Mouse (Mus musculus): ENCODE measurements around the gene Shc4. TPM values are rescaled to one million over a fixed set of nuclear protein-coding genes. Genes with fewer than 3 reads are reported as not detected.

Gene Shc4
- 1.8 TPM in 2 replicates for polyA plus RNA-seq (2015; fragmentation: Nextera tagmentation; extraction: Ambion mirVana)

- peaks cover 25% of the 10 kb centered on the region for H3K4me1 ChIP-seq
- peaks cover 32% of the 10 kb centered on the region for H3K27me3 ChIP-seq
- peak within 1 kb of the TSS; percentile 47 for H3K4me3 ChIP-seq
- no peaks in the 10 kb centered on the region for H3K36me3 ChIP-seq
- no peaks in the 10 kb centered on the region for H3K9me3 ChIP-seq
- H3K9ac ChIP-seq: peak within 1 kb of the TSS; percentile 33
- H3K27ac ChIP-seq: 0 out of 2 replicates have a peak within 1 kb of the TSS, but pooled peaks have one; percentile 1
- peak; percentile 46 for ATAC-seq (ENCODE audit: insufficient number of reproducible peaks, low FRiP score, low TSS enrichment, low read depth)
- 0% methylated on average over 15 of the region's 15 CpGs for WGBS
- peak within 1 kb of the TSS; percentile 89 for H3K4me2 ChIP-seq
Measured at GRCm38 (mm10) chr2:125724086-125724430, at the start of gene Shc4. Gene Shc4 (minus strand): TSS chr2:125724148.

GRCm38 (mm10) chr2:125765029-125765428, 41.1 kb upstream of the Shc4 start:
- Histone ChIP-seq H3K4me1 (no peaks in the 10 kb centered on the region), H3K36me3 (peaks cover 77% of the 10 kb centered on the region), H3K9me3 (no peaks in the 10 kb centered on the region), H3K27ac (no peak overlapping the region), H3K4me2 (no peak overlapping the region), H3K27me3 (no peaks in the 10 kb centered on the region), H3K4me3 (no peak overlapping the region), H3K9ac (no peak overlapping the region)
- WGBS: 85% methylated on average over 3 of the region's 3 CpGs
- no peak for ATAC-seq (ENCODE audit: insufficient number of reproducible peaks, low FRiP score, low TSS enrichment, low read depth)

GRCm38 (mm10) chr2:125764531-125764930, 40.6 kb upstream of the Shc4 start:
- Histone ChIP-seq H3K4me1 (no peaks in the 10 kb centered on the region), H3K36me3 (peaks cover 76% of the 10 kb centered on the region), H3K27me3 (no peaks in the 10 kb centered on the region), H3K9me3 (no peaks in the 10 kb centered on the region), H3K27ac (no peak overlapping the region), H3K4me3 (no peak overlapping the region), H3K4me2 (no peak overlapping the region), H3K9ac (no peak overlapping the region)
- no peak for ATAC-seq (ENCODE audit: insufficient number of reproducible peaks, low FRiP score, low TSS enrichment, low read depth)
- whole genome bisulfite sequencing: 91% methylated on average over 5 of the region's 5 CpGs

- Histone ChIP-seq H3K4me3 (no peak overlapping the region), H3K27ac (no peak overlapping the region), H3K9ac (no peak overlapping the region), H3K9me3 (no peaks in the 10 kb centered on the region), H3K27me3 (no peaks in the 10 kb centered on the region), H3K4me1 (no peaks in the 10 kb centered on the region), H3K4me2 (no peak overlapping the region), H3K36me3 (peaks cover 80% of the 10 kb centered on the region)
- no peak for ATAC-seq (ENCODE audit: insufficient number of reproducible peaks, low FRiP score, low TSS enrichment, low read depth)
- 89% methylated on average over 2 of the region's 2 CpGs for WGBS
Measured at GRCm38 (mm10) chr2:125749330-125749729, 25.4 kb upstream of the Shc4 start.

- H3K4me1 ChIP-seq: no peaks in the 10 kb centered on the region
- H3K27me3 ChIP-seq: no peaks in the 10 kb centered on the region
- no peak for ATAC-seq (ENCODE audit: insufficient number of reproducible peaks, low FRiP score, low TSS enrichment, low read depth)
- H3K27ac ChIP-seq: no peak overlapping the region
- no peak overlapping the region for H3K4me3 ChIP-seq
- no peak overlapping the region for H3K9ac ChIP-seq
- H3K4me2 ChIP-seq: no peak overlapping the region
- peaks cover 52% of the 10 kb centered on the region for H3K36me3 ChIP-seq
- H3K9me3 ChIP-seq: no peaks in the 10 kb centered on the region
- 72% methylated on average over 6 of the region's 6 CpGs for WGBS
Measured at GRCm38 (mm10) chr2:125739338-125739737, 15.4 kb upstream of the Shc4 start.

GRCm38 (mm10) chr2:125738718-125739117, 14.8 kb upstream of the Shc4 start:
- Histone ChIP-seq H3K27ac (no peak overlapping the region), H3K4me3 (no peak overlapping the region), H3K4me1 (no peaks in the 10 kb centered on the region), H3K9ac (no peak overlapping the region), H3K27me3 (no peaks in the 10 kb centered on the region), H3K4me2 (no peak overlapping the region), H3K9me3 (no peaks in the 10 kb centered on the region), H3K36me3 (peaks cover 45% of the 10 kb centered on the region)
- ATAC-seq (ENCODE audit: insufficient number of reproducible peaks, low FRiP score, low TSS enrichment, low read depth): no peak
- WGBS: 63% methylated on average over 5 of the region's 5 CpGs

GRCm38 (mm10) chr2:125736025-125736343, 12.0 kb upstream of the Shc4 start:
- no peak overlapping the region for H3K9ac ChIP-seq
- no peak for ATAC-seq (ENCODE audit: insufficient number of reproducible peaks, low FRiP score, low TSS enrichment, low read depth)
- H3K27me3 ChIP-seq: no peaks in the 10 kb centered on the region
- peaks cover 23% of the 10 kb centered on the region for H3K36me3 ChIP-seq
- peaks cover 13% of the 10 kb centered on the region for H3K4me1 ChIP-seq
- H3K9me3 ChIP-seq: no peaks in the 10 kb centered on the region
- no peak overlapping the region for H3K4me3 ChIP-seq
- H3K27ac ChIP-seq: no peak overlapping the region
- H3K4me2 ChIP-seq: no peak overlapping the region

GRCm38 (mm10) chr2:125735333-125736024, 11.5 kb upstream of the Shc4 start:
- H3K9ac ChIP-seq: no peak overlapping the region
- no peak overlapping the region for H3K4me3 ChIP-seq
- peaks cover 13% of the 10 kb centered on the region for H3K4me1 ChIP-seq
- no peaks in the 10 kb centered on the region for H3K27me3 ChIP-seq
- WGBS: 62% methylated on average over 2 of the region's 2 CpGs
- no peak for ATAC-seq (ENCODE audit: insufficient number of reproducible peaks, low FRiP score, low TSS enrichment, low read depth)
- H3K9me3 ChIP-seq: no peaks in the 10 kb centered on the region
- H3K4me2 ChIP-seq: no peak overlapping the region
- peaks cover 19% of the 10 kb centered on the region for H3K36me3 ChIP-seq
- no peak overlapping the region for H3K27ac ChIP-seq

GRCm38 (mm10) chr2:125734741-125735140, 10.8 kb upstream of the Shc4 start:
- H3K27me3 ChIP-seq: no peaks in the 10 kb centered on the region
- no peak overlapping the region for H3K9ac ChIP-seq
- peaks cover 13% of the 10 kb centered on the region for H3K4me1 ChIP-seq
- no peak overlapping the region for H3K4me2 ChIP-seq
- no peak overlapping the region for H3K27ac ChIP-seq
- ATAC-seq (ENCODE audit: insufficient number of reproducible peaks, low FRiP score, low TSS enrichment, low read depth): no peak
- H3K36me3 ChIP-seq: peaks cover 14% of the 10 kb centered on the region
- no peaks in the 10 kb centered on the region for H3K9me3 ChIP-seq
- no peak overlapping the region for H3K4me3 ChIP-seq

- H3K9me3 ChIP-seq: no peaks in the 10 kb centered on the region
- peak overlapping the region; percentile 77 for H3K4me2 ChIP-seq
- no peaks in the 10 kb centered on the region for H3K36me3 ChIP-seq
- peak; percentile 93 for ATAC-seq (ENCODE audit: insufficient number of reproducible peaks, low FRiP score, low TSS enrichment, low read depth)
- whole genome bisulfite sequencing: 7% methylated on average over 35 of the region's 35 CpGs
- peak overlapping the region; percentile 84 for H3K27ac ChIP-seq
- H3K4me1 ChIP-seq: peaks cover 13% of the 10 kb centered on the region
- no peaks in the 10 kb centered on the region for H3K27me3 ChIP-seq
- H3K9ac ChIP-seq: peak overlapping the region; percentile 60
- H3K4me3 ChIP-seq: peak overlapping the region; percentile 48
Measured at GRCm38 (mm10) chr2:125731763-125732560, 8.0 kb upstream of the Shc4 start.

- peaks cover 32% of the 10 kb centered on the region for H3K27me3 ChIP-seq
- peak overlapping the region; percentile 89 for H3K4me2 ChIP-seq
- 4% methylated on average over 16 of the region's 16 CpGs for WGBS
- H3K4me1 ChIP-seq: peaks cover 25% of the 10 kb centered on the region
- no peak for ATAC-seq (ENCODE audit: insufficient number of reproducible peaks, low FRiP score, low TSS enrichment, low read depth)
- H3K9ac ChIP-seq: 0 out of 2 replicates have a peak overlapping the region, but pooled peaks have one; percentile 17
- no peaks in the 10 kb centered on the region for H3K36me3 ChIP-seq
- peak overlapping the region; percentile 47 for H3K4me3 ChIP-seq
- H3K9me3 ChIP-seq: no peaks in the 10 kb centered on the region
- H3K27ac ChIP-seq: no peak overlapping the region
Measured at GRCm38 (mm10) chr2:125724546-125725114, 682 bp upstream of the Shc4 start.

Measured in limb, embryonic 15.5 days (tissue).